Mouse (Mus musculus) testis, adult 2 months (tissue): Measurements from ENCODE around the gene Ubr4.

Experiments used
- CTCF ChIP-seq: fragments of 200-500 bp; IDR thresholded peaks from 2 replicates; pipeline ENCODE4 v1.5.1; 2012; ENCODE audit warnings: low read depth, mild to moderate bottlenecking, inconsistent platforms, low read length, moderate library complexity; ENCODE audit not compliant: control insufficient read depth, insufficient read depth, insufficient replicate concordance
- POLR2A ChIP-seq: fragments of 200-500 bp; IDR thresholded peaks from 2 replicates; pipeline ENCODE4 v1.6.1; 2012; ENCODE audit warnings: low read depth, mild to moderate bottlenecking, inconsistent platforms, low read length, moderate library complexity; ENCODE audit not compliant: control insufficient read depth

GRCm38 (mm10) chr4:139310171-139310898 is 42.1 kb upstream of the Ubr4 start, which contains the start of the genes Pqlc2 and Akr7a5:
- TF ChIP-seq POLR2A (peak; percentile 85), CTCF (no peak)
